Mouse (Mus musculus) left cerebral cortex, adult 9 months (tissue): ENCODE results near the gene Swi5.

ENCODE experiments used
- DNase-seq, 2 experiments: peaks; one replicate each; pipeline ENCODE4 v3.0.0; 2022; ENCODE audit warnings: low spot score in 2 of 2

Swi5 gene

DNA sequence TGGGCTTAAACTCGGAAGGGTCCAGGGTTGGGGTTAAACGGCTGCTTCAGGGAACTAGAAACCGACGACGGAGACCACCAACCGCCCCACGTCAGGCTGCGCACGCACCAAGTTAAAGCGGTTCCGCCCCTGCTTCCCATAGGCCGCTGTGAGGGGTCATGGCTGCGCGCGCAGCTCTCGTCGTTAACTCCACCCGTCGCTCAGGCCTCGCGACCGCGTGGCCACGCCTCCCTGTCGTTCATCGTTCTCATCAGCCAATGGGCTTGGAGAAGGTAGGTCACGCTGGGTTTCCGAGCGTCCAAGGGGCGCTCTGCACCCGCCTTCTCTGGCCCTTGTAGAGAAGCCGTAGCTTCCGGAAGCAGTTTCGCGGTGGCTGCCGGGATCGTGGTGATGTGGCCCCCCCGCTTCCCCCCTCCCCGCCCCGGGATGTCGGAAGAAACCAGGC, at the start of gene Swi5:
Swi5 (minus strand) TSS at position 153 of the 445 bp plus-strand sequence.
- peak; percentile 91 to 97 for DNase-seq

DNA sequence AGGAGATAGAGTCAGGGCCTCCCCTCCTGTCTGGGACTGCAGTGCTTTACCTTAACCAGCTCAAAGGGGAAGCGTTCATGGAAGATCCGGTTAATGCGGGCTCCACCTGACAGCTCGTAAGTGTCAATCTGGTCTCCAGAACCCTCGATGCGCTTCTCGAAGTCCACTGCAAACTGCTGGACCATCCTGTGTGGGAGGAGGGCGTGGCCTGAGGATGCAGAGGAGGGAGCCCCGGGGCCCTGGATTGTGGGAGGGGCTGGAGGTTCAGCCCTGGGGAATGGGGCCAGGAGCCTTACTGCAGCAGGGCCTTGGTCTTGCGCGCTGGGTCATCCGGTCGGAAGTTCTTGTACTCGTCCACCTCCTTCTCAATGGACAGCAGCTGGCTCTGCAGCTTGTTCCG, 48.0 kb upstream of the Swi5 start:
- DNase-seq = no peak

GRCm38 (mm10) chr2:32332159-32332558, 44.3 kb upstream of the Swi5 start:
- DNase-seq = no peak

- DNase-seq = no peak
Observed at GRCm38 (mm10) chr2:32329531-32329930, 41.7 kb upstream of the Swi5 start.

DNA sequence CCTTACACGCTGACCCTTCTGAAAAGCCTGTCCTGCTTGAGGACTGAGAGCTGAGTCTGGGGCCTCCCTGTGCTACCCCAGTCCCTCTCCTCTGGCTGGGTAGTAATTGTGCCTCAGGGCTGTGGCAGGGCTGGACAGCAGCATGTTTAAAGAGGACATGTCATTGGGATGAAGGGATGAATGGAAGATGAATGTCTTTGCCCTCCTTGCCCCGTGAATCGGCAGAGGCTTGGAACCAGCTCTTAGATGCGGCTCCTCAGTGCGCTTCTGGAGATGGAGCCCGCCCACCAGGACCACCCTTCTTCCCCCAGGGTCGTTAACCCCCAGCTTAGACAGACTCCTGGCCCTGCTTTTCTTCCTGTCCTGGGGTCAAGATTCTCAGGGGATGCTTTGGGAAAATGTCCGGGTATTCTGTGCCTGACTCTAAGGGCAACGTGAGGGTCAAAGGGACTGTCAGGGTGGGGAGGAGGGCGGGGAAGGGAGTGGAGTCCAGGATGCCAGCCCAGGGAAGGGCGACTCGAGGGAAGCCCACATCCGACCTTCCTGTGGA, 41.1 kb upstream of the Swi5 start:
- DNase-seq = no peak

DNA sequence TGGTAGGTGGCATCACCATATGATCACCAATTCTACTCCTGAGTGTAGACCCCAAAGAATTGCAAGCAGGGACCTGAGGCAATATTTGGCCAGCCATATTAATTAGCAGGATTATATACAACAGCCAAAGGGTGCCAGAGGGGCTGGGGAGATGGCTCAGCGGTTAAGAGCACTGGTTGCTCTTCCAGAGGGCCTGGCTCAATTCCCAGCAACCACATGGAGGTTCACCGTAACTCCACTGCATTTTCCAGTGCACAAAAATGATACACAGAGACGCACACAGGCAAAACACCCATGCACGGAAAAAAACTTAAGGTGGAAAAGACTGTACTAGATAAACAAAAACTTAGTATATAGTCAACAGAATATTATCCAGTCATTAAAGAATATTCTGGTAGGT, 39.3 kb upstream of the Swi5 start:
- no peak for DNase-seq

DNA sequence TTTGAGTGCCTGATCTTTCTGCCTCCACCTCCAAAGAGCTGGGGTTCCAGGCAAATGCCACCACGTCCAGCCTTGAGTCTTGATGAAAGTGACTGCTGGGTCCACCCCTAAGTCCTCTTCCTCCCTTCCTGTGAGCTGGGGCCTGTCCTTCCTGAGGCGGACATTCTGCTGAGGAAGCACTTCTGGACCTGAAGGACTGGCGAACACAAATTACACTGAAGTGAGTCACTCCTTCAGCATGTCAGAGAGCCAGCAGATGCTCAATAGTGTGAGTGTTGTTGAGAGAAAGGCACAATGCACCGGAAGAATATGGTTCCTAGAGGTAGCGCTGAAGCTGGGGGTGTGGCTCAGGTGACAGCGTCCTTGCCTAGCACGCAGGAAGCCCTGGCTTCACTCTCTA, 37.5 kb upstream of the Swi5 start:
- no peak for DNase-seq

DNA sequence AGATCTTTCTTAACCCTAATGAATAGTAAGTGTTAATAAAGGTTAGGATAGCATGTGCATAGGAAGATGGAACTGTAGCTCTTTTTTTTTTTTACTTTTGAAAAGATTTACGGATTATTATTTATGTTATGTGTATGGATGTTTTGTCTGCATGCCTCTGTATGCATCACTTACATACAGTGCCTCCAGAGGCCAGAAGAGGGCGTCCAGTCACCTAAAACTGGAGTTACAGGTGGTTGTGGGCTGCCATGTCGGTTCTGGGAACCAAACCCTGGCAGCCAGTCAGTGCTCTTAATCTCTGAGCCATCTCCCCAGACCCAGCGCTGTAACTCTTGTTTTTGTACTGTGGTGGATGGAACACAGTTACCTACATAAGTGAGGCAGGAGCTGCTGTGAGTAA, 36.4 kb upstream of the Swi5 start:
- no peak for DNase-seq

DNA sequence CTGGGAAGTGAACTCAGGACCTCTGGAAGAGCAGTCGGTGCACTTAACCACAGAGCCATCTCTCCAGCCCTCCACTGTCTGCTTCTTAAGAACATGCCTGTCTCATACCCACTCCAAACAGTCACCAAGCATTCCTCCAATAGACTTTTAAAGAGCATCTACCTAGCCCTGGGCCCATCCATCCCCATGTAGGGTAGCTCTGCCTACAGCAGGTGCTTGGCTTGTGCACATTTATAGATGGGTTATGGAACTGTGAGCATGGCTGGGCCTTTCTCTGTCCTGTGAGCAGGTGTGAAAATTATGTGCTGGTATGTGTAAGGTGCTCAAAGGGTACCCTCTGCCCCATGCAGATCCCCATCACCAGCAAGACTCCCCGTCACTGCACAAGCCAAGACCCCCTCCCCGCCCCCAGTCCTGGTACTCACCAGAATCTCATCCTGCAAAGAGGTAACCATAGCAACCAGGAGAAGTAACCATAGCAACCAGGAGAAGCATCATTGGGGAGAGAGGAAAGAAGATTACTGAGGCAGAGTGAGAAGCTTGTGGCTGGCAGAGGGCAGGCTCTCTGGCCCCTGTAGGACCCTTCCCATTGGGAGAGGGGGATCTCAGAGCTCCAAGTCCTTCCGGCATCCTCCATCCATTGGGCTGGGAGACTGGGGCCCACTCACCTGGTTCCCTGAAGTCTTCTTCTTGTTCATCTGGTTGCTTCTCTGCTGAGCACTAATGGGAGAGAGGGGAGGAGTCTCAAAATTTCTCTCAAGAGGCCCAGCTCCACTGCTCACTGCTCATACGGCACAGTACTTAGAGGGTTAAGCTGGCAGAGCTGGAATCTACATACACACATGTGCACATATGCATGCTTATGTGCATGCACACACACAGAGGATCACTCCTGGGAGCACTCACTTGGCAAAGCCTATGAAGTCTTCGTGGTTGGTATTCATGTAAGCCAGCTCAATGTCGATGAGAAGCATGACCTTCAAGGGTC, 35.2 kb upstream of the Swi5 start:
- DNase-seq = no peak

GRCm38 (mm10) chr2:32321591-32322298, 33.9 kb upstream of the Swi5 start:
- no peak for DNase-seq

DNA sequence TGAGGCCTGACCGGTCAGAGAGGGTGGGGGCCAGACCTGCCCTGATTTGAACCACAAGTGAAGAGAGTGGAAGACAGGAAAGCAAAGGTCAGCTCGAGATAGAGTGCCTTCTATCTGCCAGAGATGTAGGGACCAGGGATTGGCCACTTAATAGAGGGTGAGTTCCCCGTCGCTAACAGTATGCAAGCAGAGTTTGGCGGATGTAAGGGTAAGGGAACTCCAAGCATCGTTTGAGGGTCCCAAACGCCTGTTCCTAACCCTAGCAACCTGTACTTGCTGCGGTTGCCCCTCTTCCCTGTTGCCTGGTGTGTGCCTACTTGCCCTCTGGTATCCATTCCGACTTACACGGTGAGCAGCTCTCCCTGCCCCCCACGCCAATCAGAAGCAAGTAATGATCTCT, 32.8 kb upstream of the Swi5 start:
- no peak for DNase-seq

DNA sequence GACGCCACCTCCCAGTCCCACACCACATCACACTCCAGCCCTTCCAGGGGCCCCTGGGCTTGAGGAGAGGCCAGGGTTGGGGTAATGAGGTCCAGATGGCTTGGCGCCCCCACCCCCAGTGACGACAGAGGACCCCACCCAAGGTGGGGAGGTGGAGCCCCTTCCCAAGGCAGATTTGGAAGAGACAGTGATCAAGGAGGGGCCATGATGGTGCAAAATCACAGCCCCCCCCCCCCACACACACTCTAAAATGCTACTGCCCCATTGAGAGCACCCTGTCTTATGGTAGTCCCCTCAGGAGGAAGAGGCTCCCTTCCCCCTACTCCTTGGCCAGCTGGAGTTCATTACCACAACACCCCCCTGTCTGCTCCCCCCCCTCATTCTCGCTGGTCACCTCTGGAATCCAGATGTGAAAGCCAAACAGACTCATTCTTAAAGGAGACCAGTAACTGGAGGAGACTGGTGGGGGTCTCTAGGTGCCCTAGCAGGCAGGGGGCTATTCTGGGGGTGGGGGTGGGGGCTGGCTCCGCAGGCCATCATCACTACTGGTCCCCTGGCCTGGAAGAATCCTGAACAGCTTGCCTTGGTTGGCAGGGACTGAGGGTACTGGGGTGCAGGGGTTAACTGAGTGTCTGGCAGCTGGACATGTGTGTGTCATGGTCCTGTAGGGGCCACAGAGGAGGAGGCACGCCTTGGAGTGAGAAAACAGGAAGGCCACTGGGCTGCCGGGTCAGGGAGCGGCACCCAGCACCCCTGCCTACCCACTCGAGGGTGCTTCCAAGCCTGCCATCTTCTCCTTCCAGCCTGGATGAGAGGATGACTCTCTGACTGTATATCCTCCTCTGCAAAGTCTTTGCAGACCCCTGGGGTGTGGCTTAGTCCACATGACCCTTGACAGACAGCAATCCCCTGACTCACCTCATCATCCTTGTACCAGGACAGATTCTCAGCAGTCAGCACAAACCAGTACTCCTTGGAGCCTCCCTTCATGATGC, 32.0 kb upstream of the Swi5 start:
- DNase-seq = no peak

DNA sequence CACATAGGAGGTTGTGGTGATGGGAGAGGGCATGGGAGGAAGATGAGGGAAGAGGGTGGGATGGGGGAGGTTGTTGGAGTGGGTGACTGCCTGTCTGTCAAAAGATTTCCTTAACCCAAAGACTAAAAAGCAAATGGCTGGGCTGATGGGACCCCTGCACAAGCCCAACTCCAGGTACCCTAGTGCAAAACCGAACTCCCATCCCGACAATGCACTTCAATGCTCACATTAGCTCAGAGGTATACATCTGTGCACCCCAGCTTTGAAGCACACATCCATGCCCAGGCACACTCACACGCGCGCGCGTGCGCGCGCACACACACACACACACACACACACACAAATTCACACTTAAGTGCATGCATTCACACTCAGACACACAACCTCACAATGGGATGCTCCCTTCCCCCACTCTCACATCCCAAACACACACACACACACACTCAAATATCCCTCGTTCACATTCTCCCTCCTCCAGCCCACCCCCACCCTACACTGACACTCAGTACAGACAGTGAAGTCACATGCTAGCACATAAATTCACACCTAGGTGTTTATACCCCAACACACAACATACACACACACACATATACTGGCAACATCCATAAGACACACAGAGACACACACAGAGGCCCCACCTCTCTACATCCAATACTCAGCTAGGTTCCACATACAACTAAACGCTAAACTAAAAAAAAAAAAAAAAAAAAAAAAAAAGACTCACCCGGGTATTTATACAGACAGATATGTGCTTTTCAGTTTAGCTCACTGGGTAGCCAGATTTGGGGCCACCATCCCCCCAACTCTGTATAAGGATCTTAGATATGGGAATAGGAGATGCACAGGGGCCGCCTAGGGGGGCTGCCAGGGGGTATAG, 31.1 kb upstream of the Swi5 start:
- no peak for DNase-seq

- DNase-seq = no peak
Observed at GRCm38 (mm10) chr2:32317791-32318417, 30.0 kb upstream of the Swi5 start.

GRCm38 (mm10) chr2:32316887-32317656, 29.2 kb upstream of the Swi5 start:
- DNase-seq = no peak

GRCm38 (mm10) chr2:32315751-32316150, 27.9 kb upstream of the Swi5 start:
- DNase-seq = no peak

DNA sequence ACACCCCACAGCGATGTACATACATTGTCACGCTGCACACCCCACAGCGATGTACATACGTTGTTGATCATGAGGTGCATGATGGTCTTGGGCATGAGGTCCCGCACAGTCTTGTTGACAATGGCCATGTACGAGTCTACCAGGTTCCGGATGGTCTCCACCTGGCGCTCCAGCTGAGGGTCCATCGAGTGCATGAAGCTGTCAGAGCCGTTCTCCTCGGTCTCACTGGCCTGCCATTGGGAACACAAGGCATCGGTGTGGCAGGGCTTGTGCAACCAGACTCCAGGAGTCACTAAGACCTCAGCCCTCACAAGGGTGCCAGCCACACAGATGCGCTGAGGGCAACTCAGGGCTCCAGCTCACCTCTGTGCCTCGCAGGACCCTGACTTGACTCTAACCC, 27.0 kb upstream of the Swi5 start:
- no peak for DNase-seq

DNA sequence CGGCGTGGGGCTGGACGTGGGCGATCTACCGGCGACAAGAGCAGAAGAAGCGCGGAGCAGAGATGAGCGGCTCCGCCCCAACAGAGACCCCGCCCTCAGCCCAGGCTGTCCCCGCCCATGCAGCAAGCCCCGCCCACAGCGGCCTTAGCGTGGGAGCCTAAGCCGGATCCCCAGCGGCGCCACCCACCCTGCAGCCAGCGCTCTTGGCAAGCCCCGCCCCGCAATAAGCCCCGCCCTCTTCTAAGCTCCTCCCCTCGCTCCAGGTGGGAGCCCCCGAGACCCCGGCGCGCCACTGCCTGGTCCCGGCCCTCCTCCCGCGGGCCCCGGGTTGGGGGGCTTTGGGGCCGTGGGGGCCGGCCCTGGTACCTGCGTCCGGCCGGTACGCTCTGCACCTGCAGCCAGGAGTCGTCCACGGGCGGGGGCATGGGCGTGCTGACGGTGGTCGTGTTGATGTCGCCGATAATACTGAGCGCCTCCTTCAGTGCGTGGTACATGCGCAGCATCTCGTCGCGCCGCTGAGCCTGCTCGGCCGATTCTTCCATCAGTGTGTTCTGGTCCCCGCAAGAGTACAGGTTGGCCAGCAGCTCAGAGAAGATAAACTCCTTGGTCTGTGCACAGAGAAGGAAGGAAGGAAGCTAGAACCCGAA, 24.6 kb upstream of the Swi5 start:
- DNase-seq = no peak
